Mouse (Mus musculus) cerebellum, postnatal 4 days (tissue): ENCODE measurements around the gene Hist1h3b.

ENCODE experiments used
- DNase-seq, 2 experiments: peaks; one replicate each; pipeline ENCODE4 v3.0.0; 2022; ENCODE audit warnings: low spot score in 2 of 2, mixed read lengths in 1 of 2

Hist1h3b gene

DNA sequence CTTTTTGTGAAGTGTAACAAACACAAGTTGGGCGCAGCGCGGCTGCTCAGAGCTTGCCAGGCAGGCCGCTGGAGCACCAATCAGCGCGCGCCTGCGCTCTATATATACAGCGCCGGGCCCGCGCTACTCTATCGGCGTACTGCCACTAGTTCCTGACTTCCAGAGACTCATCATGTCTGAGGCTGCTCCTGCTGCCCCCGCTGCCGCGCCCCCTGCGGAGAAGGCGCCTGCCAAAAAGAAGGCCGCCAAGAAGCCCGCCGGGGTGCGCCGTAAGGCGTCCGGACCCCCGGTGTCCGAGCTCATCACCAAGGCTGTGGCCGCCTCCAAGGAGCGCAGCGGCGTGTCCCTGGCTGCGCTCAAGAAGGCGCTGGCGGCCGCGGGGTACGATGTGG lies 13.4 kb upstream of the Hist1h3b start, which contains the start of gene Hist1h1c:
Hist1h1c (plus strand) TSS at position 132 of the 392 bp plus-strand sequence.
- peak; percentile 65 to 88 for DNase-seq

DNA sequence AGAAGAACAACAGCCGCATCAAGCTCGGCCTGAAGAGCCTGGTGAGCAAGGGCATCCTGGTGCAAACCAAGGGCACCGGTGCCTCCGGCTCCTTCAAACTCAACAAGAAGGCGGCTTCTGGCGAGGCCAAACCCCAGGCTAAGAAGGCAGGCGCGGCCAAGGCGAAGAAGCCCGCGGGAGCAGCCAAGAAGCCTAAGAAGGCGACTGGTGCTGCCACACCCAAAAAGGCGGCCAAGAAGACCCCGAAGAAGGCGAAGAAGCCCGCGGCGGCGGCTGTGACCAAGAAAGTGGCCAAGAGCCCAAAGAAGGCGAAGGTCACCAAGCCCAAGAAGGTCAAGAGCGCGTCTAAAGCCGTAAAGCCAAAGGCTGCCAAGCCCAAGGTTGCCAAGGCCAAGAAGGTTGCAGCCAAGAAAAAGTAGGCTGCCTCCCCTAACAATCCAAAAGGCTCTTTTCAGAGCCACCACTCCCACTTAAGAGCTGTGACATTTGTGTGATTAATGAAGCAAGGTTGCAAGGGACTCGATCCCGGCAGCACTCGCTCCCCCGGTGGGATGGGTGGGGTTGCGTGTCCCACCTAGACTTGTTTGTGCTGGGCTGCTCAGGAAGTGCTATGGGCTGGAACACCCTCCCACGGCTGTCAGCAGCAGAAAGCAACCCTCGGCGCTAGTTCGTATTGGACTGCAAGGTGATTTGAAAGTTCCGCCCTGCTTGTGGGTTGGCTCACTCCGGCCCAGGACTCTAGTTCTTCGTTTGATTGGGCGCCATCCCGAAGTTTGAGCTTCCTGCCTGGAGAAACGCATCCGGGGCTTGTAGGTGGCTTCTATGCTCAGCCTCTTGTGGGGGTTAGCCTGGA lies 12.8 kb upstream of the Hist1h3b start:
- DNase-seq = peak; percentile 65 to 80

DNA sequence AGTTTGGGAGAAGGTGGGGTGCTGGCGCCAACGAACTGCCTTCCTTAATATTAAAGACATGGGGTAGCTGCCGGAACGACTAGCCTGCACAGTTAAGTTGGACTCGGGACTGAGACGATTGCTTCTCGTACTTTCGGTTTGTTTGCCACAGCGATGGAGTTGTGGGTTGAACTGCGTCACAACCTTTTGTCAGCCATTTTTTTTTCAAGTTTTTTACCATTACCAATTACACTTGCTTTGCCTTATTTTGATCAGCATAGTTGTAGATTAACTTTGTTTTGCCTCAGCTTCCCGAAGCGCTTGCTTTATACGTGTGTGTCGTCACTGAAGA lies 12.2 kb upstream of the Hist1h3b start:
- DNase-seq = no peak

DNA sequence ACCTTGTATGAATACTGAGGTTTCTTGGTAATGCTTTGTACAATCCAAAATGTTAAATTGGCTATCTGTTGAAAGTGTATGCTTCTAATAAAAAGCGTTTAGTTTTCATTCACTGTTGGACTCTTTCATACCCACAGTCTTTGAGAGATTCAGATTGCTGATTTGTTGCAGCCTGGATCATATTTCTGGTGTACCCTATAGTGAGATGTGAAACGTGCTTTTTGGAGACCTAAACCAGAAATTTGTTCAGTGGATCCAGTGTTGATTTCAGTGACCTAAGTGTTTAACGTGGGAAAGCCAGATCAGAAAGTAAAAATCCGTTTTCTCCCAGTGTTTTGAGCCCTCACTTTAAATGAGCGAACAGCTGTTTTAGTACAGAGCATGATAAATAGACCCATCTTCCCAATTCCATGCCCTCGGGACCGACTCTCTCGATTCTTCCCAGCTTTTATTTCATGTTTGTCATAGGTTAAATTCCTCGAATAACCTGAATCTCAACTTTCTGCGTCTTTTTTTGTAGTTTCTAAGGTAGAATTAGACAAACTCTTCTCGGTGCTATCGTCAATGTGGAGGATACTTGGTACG lies 11.7 kb upstream of the Hist1h3b start:
- no peak for DNase-seq

DNA sequence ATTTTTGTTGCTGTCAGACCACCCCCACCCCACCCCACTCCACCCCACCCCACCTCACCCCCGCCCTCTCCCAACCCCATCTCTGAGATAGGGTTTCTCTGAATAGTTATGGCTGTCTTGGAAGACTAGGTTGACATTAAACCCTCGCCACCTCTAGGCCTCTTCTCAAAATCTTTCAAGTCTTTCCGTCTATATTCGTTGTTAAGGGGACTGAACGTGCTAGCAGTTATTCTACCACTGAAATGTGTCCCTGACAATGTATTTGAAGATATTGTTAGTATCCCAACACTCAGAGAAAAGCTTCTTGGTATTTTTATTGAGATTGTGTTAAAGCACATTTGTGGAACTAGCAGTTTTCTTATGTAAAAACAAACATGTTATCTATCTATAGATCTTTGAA lies 11.2 kb upstream of the Hist1h3b start:
- DNase-seq = no peak

DNA sequence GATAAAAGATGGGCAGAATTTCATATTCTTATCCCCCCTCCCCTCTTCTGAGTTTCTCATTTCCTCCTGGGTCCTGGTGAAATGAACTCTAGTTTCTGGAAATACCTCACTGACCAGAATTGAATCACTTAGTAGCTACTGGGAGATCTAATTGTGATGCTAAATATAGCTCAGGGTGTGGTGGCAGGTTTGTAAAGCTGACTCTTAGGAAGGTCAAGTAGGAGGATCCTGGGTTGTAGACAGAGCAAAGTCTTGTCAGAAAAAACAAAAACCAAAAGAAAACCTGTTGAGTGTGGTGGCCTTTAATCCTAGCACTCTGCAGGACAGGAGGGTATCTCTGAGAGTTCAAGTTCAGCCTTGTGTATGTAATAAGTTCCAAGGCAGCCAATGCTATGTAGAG lies 10.1 kb upstream of the Hist1h3b start:
- DNase-seq = no peak

DNA sequence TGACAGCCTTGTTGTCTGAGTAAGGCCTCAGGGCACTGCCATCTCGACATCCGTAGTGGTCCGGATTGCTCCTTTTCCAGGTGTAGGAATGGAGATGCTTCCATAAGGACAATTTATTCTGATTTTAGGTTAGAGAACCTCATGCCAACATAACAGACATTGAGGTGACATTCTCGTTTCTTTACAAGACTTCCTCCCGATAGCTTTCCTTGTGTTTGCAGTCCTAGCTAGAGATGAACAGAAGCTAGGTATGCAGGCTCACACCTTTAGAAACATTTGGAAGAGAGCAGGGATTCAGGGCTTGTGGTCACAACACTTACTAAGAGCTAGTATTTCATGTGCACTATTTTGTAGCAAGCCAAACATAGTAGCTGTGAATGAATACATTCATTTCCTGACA lies 8.9 kb upstream of the Hist1h3b start:
- DNase-seq = no peak

DNA sequence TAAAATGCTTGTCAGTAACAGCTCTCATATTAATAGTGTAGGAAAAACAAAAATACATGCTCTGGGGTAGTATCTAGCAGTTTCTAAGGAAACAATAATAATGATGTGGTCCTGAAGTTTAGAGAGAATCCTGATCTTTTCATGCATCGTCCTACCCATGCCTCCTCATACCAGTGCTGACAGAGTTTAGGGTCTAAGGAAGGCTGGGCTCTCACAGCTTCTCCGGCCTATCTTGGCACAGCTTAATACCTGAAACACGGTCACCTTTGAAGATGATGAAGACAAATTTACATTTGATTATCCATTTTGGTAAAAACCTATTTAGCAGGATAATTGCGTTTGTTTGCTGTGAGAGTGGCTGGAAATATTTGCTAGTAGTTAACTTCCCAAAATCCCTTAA lies 8.1 kb upstream of the Hist1h3b start:
- no peak for DNase-seq

DNA sequence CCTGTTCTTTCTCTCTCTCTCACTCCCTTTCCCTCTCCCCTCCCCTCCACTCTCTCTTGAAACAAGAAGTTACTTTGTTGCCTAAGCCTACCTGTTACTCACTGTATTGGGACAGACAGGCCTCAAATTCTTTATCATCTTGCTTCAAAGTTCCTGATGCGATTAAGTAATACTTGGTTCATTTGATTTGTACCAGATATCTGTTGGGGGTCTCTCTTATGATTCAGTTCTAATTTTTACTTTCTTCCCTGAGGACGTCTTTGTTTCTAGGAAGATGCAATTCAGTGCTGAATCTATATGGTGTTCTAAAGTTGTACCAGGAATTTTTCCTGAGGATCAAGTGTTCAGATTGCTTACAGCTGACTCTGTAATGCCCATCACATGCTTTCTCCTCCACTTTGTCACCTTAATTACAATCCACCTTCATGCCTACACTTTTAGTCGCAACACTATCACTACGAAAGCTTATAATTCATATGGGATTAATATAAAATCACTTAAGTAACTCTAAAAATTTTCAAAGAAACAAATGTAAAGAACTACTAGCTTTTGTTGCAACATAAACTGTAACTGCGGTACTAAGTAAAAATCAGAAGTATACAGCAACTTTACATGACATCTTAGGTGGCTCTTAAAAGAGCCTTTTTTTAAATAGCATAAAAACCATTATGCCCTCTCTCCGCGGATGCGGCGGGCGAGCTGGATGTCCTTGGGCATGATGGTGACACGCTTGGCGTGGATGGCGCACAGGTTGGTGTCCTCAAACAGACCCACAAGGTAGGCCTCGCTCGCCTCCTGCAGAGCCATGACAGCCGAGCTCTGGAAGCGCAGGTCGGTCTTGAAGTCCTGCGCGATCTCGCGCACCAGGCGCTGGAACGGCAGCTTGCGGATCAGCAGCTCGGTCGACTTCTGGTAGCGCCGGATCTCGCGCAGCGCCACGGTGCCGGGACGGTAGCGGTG lies 7.4 kb upstream of the Hist1h3b start:
- DNase-seq = no peak

DNA sequence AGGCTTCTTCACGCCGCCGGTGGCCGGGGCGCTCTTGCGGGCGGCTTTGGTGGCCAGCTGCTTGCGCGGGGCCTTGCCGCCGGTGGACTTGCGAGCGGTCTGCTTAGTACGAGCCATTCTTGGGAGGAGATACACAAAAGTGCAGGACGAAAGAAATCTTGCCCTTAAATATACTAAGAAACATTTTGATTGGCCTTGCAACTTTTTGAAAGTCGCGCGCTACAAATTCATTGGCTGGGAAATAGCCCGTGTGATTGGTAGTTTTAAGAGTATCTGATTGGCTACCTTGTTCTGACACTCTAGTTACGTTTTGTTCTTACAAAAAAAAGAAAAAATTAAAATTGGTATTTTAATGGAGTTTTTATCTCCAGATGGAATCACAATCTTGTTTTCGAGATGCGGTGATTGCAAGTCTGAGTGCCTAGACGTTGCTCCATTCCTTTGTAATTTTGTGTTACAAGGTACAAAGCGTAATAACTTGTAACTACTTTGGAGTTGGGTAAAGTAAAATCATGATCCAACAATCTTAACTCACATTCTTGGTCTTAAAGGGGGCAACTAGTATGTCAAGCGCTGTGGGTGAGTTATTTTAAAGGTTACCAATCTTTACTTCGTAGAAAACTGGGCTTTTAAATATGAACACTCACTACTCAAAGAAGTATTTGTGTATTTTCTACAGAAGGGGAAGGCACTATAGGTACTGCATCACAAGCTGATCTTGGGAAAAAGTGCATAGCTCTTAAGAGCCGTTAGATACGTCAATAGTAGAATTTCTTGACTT lies 6.5 kb upstream of the Hist1h3b start, which contains the start of gene Hist1h3c:
Hist1h3c (minus strand) TSS at position 222 of the 781 bp plus-strand sequence.
- peak; percentile 69 to 83 for DNase-seq

DNA sequence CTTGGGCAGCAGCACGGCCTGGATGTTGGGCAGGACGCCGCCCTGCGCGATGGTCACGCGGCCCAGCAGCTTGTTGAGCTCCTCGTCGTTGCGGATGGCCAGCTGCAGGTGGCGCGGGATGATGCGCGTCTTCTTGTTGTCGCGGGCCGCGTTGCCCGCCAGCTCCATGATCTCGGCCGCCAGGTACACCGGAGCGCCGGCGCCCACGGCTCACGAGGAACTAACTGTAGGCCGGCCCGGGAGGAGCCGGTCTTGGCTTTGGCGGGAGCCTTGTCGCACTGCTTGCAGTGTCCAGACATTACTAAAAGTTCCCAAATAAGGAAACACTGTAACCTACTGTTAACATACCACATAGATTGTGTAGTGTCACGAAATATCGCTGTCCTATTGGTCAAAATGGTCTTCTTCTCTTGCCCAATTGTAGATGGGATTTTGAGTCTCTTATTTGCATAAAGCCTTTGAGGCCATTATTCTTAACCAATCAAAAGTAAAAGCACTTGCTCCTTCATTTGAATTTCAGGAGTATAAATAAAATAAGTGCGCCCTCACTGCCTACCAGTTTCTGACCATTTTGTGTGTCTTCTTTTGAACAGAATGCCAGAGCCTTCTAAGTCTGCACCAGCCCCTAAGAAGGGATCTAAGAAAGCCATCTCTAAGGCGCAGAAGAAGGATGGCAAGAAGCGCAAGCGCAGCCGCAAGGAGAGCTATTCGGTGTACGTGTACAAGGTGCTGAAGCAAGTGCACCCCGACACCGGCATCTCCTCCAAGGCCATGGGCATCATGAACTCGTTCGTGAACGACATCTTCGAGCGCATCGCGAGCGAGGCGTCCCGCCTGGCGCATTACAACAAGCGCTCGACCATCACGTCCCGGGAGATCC lies 5.6 kb upstream of the Hist1h3b start, which contains the start of gene Hist1h2bb:
Hist1h2bb (plus strand) TSS at position 534 of the 880 bp plus-strand sequence.
- DNase-seq = peak in 1 of 2 experiments; percentile 55

DNA sequence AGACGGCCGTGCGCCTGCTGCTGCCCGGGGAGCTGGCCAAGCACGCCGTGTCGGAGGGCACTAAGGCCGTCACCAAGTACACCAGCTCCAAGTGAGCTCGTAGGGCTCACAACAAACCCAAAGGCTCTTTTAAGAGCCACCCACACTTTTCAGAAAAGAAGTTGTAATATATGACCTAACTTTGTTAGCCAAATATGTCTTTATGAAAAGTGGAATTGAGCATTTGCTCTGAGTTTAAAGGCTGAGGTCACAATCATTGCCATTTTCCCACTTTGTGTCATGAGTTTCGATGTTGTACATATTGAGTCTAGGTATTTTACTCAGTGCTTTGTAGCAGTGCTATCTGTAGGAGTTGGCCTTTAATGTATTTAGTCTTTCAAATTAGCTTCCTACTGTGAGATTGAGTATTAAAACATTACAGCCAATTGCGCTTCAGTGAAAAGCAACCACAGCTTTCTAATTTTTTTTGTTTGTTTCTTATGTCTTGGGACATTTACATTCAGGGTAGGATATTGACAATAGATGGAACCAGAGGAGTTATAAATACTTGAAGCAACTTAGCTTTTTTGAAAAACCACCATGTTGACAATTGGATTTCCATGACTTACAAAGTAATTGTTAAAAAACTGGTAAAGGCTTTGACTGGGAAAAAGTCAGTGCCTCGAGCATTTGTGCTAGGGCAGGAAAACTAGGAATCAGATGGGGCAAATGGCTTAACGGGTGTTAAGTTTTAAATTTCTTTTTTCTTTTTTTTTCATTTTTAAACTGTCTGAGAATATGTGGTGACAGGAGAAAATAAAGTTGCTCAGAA lies 4.8 kb upstream of the Hist1h3b start:
- no peak for DNase-seq

DNA sequence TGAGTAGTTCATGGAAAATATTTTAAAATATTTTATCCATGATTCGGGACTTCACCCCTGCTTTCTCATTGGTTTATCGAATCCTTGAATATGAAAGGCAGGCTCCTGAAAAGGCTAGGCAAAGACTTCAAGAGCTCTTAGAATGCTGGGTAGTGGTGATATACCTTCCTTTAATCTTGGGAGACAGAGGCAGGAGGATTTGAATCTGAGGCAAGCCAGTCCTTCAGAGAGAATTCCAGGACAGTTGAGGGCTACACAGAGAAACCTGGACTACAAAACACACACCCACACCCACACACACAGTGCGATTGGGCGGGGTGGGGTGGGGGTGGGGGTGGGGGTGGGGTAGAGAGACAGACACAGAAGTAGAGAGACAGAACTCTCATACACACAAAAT lies 4.2 kb upstream of the Hist1h3b start:
- no peak for DNase-seq

DNA sequence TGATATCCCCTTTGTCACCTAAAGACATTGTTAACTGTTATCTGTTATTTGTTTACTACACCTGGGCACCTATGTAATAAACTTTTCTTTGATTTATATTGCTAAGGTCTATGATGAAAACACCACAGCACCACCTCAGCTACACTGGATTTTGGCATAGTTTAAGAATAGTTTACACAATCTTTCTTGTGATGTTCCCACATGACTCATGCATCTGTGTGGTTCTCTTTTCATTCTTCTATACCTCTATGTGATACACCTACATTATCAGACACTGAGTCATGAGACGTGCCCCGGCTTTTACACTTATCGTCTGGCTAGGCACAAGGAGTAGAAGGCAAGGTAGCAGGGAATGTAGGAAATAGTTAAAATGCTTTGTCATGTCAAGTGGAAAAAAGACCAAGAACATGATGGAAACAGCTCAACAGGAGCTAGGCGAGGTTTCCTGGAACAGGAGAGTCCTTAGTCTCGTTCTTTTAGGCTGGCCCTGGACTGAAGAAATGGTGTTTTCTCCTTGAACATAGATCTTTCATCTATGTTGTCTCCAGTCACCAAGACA lies 2.4 kb upstream of the Hist1h3b start:
- no peak for DNase-seq

DNA sequence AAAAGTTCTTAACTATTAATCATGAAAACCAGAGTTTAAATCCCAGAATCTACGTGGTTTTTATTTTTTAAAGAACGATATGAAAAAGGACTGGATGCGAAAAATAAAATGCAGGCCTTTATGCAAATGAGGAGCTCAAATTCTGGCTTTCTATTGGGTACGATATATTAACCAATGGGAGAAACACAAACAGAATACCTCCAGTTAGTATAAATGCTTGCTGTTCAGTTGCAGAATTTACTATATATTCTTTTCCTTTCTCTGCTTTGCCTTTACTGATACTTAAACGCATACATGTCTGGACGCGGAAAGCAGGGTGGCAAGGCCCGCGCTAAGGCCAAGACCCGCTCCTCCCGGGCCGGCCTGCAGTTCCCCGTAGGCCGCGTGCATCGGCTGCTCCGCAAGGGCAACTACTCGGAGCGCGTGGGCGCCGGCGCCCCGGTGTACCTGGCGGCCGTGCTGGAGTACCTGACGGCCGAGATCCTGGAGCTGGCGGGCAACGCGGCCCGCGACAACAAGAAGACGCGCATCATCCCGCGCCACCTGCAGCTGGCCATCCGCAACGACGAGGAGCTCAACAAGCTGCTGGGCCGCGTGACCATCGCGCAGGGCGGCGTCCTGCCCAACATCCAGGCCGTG lies 1.1 kb upstream of the Hist1h3b start, which contains the start of gene Hist1h2ab:
Hist1h2ab (plus strand) TSS at position 288 of the 639 bp plus-strand sequence.
- DNase-seq = peak in 1 of 2 experiments; percentile 51

DNA sequence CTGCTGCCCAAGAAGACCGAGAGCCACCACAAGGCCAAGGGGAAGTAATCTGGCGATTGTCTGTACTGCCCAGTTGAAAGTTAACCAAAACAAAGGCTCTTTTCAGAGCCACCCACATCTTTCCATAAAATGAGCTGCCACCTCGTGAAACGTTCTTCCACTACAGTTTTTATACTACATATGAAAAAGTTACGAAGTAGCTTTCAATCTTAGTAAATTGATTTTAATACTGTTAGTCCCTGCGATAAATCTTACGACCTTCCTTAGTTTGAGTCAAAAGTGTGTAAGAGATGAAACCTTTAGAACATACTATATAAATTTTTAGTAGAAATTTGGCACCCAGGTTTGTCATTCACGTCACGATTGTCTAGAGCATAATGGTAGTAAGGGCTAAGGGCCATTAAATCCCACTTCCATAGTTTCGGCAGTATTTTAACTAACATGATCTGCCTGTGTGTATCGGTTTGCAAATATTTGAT lies 550 bp upstream of the Hist1h3b start:
- no peak for DNase-seq

DNA sequence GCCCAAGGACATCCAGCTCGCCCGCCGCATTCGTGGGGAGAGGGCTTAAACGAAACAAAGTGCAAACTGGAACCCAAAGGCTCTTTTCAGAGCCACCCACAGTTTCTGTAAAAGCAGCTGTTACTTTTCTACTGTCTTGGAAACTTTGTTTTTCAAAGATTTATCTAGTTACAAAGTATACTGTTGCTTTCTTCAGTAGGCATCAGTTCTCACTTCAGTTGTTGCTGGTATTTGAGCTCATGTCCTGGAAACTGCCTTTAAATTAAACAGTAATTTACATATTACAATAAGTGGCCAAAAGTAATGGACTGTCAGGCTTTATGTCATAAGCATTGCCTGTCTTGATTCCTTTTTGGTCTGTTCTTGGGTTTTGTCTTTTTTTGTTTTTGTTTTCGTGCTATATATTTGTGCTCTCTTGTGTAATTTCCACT lies 690 bp downstream of the Hist1h3b start:
- DNase-seq = no peak
